Mouse (Mus musculus) neural tube, embryonic 10.5 days (tissue): Measurements from ENCODE around the gene Ccdc106.
A peak's percentile ranks its signal among the peaks of the same experiment; 100 is the strongest.
"Not testable (repeated sequence)": the region's sequence is repeated elsewhere in the genome, so short reads cannot be mapped to it uniquely, and the experiment has no call there.

Experiments
- DNase-seq: peaks from one replicate; pipeline ENCODE4 v3.0.0-alpha.2; 2017; ENCODE audit warnings: low spot score; ENCODE audit errors: extremely low spot score

Ccdc106 gene

GRCm38 (mm10) chr7:5015118-5016001, 5.0 kb upstream of the Ccdc106 start, which contains the start of gene Gm44973:
Gene Gm44973, plus strand, starts transcription at chr7:5015496.
- DNase-seq: peak; percentile 98

GRCm38 (mm10) chr7:5016057-5016456, 4.3 kb upstream of the Ccdc106 start:
- no peak for DNase-seq

GRCm38 (mm10) chr7:5016920-5017319, 3.4 kb upstream of the Ccdc106 start:
- DNase-seq: no peak

- no peak for DNase-seq
Observed at GRCm38 (mm10) chr7:5017352-5017751, 3.0 kb upstream of the Ccdc106 start.

GRCm38 (mm10) chr7:5017931-5018330, 2.4 kb upstream of the Ccdc106 start:
- DNase-seq: no peak

GRCm38 (mm10) chr7:5019576-5019975, 777 bp upstream of the Ccdc106 start:
- DNase-seq: not testable (repeated sequence)

GRCm38 (mm10) chr7:5020685-5021084, 332 bp downstream of the Ccdc106 start:
- no peak for DNase-seq

- DNase-seq: no peak
Observed at GRCm38 (mm10) chr7:5021197-5021596, 844 bp downstream of the Ccdc106 start.

GRCm38 (mm10) chr7:5029543-5029942, 9.2 kb downstream of the Ccdc106 start:
- DNase-seq: no peak

- DNase-seq: no peak
Observed at GRCm38 (mm10) chr7:5029946-5030345, 9.6 kb downstream of the Ccdc106 start.

- no peak for DNase-seq
Observed at GRCm38 (mm10) chr7:5030554-5031275, 10.4 kb downstream of the Ccdc106 start.

- DNase-seq: no peak
Observed at GRCm38 (mm10) chr7:5031496-5031895, 11.1 kb downstream of the Ccdc106 start.

- DNase-seq: no peak
Observed at GRCm38 (mm10) chr7:5033818-5034217, 13.5 kb downstream of the Ccdc106 start, which contains the start of gene 4632433K11Rik. Gene 4632433K11Rik, plus strand, starts transcription at chr7:5034118.

GRCm38 (mm10) chr7:5035628-5036027, 15.3 kb downstream of the Ccdc106 start:
- DNase-seq: no peak

GRCm38 (mm10) chr7:5036136-5036535, 15.8 kb downstream of the Ccdc106 start:
- DNase-seq: no peak

- DNase-seq: no peak
Observed at GRCm38 (mm10) chr7:5037026-5037425, 16.7 kb downstream of the Ccdc106 start.

GRCm38 (mm10) chr7:5037467-5037866, 17.1 kb downstream of the Ccdc106 start:
- DNase-seq: no peak

GRCm38 (mm10) chr7:5038109-5038732, 17.9 kb downstream of the Ccdc106 start, which contains the start of gene Zfp784:
Gene Zfp784, minus strand, starts transcription at chr7:5038446.
- peak; percentile 94 for DNase-seq

GRCm38 (mm10) chr7:5038940-5039339, 18.6 kb downstream of the Ccdc106 start:
- DNase-seq: no peak

- no peak for DNase-seq
Observed at GRCm38 (mm10) chr7:5044981-5045380, 24.6 kb downstream of the Ccdc106 start.

GRCm38 (mm10) chr7:5046112-5046511, 25.8 kb downstream of the Ccdc106 start:
- DNase-seq: no peak

- DNase-seq: no peak
Observed at GRCm38 (mm10) chr7:5047313-5047712, 27.0 kb downstream of the Ccdc106 start.
